Mouse (Mus musculus) heart, embryonic 10.5 days (tissue): ENCODE data around the gene Gm20835. TPM values are rescaled to one million over a fixed set of nuclear protein-coding genes. Genes with fewer than 3 reads are reported as not detected.
"Not testable (repeated sequence)": the region's sequence is repeated elsewhere in the genome, so short reads cannot be mapped to it uniquely, and the experiment has no call there.

Experiments used
- DNase-seq: peaks from one replicate; pipeline ENCODE4 v3.0.0-alpha.2; 2017; ENCODE audit warnings: low spot score
- H3K27ac ChIP-seq: fragments of 300-500 bp; sonication (generic); 2 replicates; pipeline ENCODE4 v1.5.1; 2016; ENCODE audit warnings: mild to moderate bottlenecking
- H3K27me3 ChIP-seq: fragments of 300-500 bp; sonication (generic); 2 replicates; pipeline ENCODE4 v1.6.1; 2016; ENCODE audit warnings: mild to moderate bottlenecking; ENCODE audit not compliant: poor library complexity, insufficient read depth, severe bottlenecking
- H3K36me3 ChIP-seq: fragments of 300-500 bp; sonication (generic); 2 replicates; pipeline ENCODE4 v1.6.1; 2016; ENCODE audit warnings: mild to moderate bottlenecking, moderate library complexity
- H3K4me1 ChIP-seq: fragments of 300-500 bp; sonication (generic); 2 replicates; pipeline ENCODE4 v1.6.1; 2016; ENCODE audit warnings: mild to moderate bottlenecking
- H3K4me3 ChIP-seq: fragments of 300-500 bp; sonication (generic); 2 replicates; pipeline ENCODE4 v1.5.1; 2016; ENCODE audit warnings: mild to moderate bottlenecking, moderate library complexity
- H3K9me3 ChIP-seq: fragments of 300-500 bp; sonication (generic); 2 replicates; pipeline ENCODE4 v1.6.1; 2016; ENCODE audit warnings: mild to moderate bottlenecking, moderate library complexity
- WGBS: fragments of 180-500 bp; shearing (Covaris S2); methylation state at CpG from one replicate; pipeline ENCODE4 v1.1.7; 2016; 5-methylcytosine and 5-hydroxymethylcytosine counted together
- polyA plus RNA-seq: library from polyadenylated mRNA; unstranded; fragments of >200 nt; fragmentation: Nextera tagmentation; extraction: Ambion mirVana; gene quantifications from 2 replicates; pipeline ENCODE4 v1.2.1, GENCODE M21; 2016

Gm20835 gene
- not detected in 2 replicates for polyA plus RNA-seq

GRCm38 (mm10) chrY:36735190-36735589, at the start of gene Gm20835:
Gene Gm20835 (minus strand): TSS chrY:36735290.
- not testable (repeated sequence) for H3K36me3 ChIP-seq, H3K27me3 ChIP-seq, H3K27ac ChIP-seq, H3K4me1 ChIP-seq, H3K4me3 ChIP-seq, DNase-seq, H3K9me3 ChIP-seq
- WGBS: no CpG with 5 or more reads among the region's 6 CpGs
